Mouse (Mus musculus) cerebellum, postnatal 14 days (tissue): ENCODE results near the gene Sim2.

Source experiments
- DNase-seq, 2 experiments: peaks; one replicate each; pipeline ENCODE4 v3.0.0; 2021; ENCODE audit warnings: mixed read lengths in 2 of 2

Gene Sim2

GRCm38 (mm10) chr16:94097724-94098455 is 13.2 kb downstream of the Sim2 start:
- no peak for DNase-seq

DNA sequence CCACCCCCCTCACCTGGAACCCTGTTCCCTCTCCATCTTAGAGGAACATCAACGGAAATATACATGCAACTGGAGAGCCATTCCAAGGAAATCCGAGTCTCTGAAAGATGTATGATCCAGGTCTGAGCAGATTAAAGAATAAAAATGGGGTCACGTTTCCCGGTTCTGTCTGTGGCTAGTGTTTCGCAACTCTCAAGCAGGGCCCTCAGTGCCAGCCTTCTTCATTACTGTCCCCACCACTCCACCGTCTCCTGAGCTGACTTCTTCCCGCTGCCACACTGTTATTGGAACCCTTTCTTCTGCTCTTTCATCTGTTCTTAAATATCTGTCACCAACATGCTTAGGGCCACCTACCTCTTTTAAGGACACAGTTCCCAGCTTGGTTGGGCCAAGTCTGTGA is 28.4 kb downstream of the Sim2 start:
- DNase-seq = no peak

DNA sequence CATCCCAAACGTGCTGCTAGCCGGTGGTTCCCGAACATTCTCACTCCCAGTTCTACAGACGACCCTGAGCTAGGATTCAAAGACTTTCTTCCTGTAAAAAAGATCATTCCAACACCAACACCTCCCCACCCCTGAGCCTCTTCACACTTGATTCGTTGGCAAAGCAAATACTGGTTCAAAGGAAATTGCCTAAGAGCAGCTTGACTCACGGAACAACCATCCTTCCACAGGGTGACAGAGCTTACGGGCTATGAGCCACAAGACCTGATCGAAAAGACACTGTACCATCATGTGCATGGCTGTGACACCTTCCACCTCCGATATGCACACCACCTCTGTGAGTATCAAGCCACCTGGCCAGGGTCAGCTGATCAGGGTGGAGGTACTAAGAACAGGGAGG is 30.0 kb downstream of the Sim2 start:
- DNase-seq = no peak

GRCm38 (mm10) chr16:94117333-94117732 is 32.6 kb downstream of the Sim2 start:
- DNase-seq = no peak

DNA sequence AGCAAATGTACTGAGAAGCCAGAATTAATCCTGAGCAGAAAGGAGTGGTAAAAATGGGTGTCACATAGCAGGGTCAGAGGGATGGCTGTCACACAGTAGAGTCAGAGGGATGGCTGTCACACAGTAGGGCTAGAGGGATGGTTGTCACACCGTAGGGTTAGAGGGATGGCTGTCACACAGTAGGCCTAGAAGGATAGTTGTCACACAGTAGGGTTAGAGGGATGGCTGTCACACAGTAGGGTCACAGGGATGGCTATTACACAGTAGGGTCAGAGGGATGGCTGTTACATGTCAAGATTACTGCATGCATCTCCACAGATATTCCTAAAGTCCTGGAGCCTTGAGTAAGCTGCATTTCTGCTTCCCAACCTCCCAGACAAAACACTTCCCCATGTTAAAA is 33.7 kb downstream of the Sim2 start:
- no peak for DNase-seq

- no peak for DNase-seq
These were observed 37.6 kb downstream of the Sim2 start for GRCm38 (mm10) chr16:94122347-94122746.

- DNase-seq = peak; percentile 86 to 89
These were observed 38.5 kb downstream of the Sim2 start for GRCm38 (mm10) chr16:94123247-94123646.

DNA sequence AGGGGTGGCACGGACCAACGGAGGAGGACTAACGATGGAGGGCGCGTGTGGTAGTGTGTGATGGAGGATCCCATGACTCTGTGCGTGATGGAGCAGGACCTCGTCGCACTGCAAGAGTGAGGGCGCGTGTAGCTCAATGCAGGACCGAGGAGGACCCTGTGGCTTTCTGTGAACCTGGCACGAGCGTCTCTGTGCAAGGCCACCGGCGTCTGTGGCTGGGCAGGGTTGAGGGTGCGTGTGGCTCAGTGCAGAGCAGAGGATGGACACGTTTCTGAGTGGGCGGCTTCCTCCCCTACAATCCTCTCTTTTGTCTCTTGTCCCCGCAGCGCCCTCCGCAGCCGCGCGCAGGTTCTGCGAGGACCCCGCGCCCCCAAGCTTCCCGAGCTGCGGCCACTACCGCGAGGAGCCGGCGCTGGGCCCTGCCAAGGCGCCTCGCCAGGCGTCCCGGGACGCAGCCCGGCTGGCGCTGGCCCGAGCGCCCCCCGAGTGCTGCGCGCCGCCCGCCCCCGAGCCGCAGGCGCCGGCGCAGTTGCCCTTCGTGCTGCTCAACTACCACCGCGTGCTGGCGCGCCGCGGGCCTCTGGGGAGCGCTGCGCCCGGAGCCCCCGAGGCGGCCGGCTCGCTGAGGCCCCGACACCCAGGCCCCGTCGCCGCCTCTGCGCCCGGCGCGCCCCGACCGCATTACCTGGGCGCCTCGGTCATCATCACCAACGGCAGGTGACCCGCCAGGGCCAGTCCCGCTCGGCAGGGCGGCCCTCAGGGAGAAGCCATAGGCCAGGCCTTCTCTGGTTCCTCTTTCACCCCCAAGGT is 40.6 kb downstream of the Sim2 start:
- peak; percentile 20 to 23 for DNase-seq

- no peak for DNase-seq
These were observed 41.5 kb downstream of the Sim2 start for GRCm38 (mm10) chr16:94126200-94126599.

DNA sequence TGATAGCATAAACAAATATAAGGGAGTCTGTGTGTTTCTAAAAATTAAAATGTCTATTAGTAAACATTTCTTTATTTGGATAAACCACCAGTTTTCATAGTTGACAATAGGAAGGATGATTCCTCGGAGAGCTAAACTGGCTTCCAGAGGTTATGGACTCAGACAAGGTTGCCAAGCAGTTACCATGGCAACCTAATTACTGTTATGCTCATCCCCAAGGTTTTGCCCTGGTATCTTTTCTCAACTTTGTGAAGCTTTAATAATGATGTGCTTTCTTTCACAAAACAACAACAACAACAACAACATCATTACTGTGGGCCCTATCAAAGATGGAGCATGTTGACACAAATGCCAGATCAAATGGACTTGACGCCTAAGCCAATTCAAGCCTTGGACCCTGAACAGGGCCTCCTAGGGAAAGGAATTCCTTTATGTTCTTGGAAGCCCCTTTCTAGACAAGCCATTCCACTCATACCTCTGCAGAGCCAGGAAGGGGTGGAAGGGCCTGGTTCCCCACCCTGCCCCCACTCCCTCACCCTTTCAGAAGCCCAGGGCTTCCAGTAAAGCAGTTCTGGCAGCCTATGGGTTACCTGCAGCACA is 43.6 kb downstream of the Sim2 start:
- DNase-seq = no peak

DNA sequence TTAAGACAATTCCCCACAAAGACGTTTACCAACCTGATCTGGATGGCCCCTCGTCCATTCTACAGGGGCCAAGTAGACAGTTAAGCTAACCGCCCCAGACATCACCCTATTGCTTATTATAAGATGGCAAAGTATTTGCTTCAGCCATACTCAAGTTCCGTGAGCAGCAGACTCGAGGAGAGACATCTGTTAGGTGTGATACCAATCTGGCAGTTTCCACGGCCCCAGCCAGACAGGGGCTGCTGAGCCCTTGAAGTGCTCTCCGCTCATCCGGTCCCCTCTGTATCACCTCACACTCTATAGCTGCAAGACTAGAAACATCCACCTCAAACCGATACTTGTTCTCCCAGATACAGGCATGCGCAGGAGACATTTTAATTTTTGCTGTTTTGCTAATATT is 49.5 kb downstream of the Sim2 start:
- no peak for DNase-seq

DNA sequence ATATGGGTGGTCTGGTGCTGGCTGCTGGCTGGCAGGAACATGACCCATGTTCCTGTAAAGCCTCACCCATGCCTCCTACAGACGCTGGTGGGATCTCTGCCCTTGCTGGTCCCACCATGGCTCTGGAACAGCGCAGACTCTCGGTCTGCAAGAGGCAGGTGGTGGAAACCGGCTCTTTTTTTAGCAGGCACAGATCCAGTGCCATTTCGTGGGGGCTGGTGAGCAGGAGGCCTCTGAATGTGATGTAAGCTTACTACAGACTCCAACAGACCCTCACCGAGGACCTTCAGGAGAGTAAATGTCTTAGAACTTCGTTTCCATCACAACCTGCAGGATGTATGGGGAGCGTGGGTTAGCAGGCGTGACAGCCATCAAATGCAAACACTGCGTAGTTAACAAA is 56.0 kb downstream of the Sim2 start:
- DNase-seq = no peak

GRCm38 (mm10) chr16:94143325-94143724 is 58.6 kb downstream of the Sim2 start:
- DNase-seq = no peak

GRCm38 (mm10) chr16:94148139-94148538 is 63.4 kb downstream of the Sim2 start:
- peak; percentile 36 to 50 for DNase-seq

GRCm38 (mm10) chr16:94150125-94151103 is 65.7 kb downstream of the Sim2 start:
- DNase-seq = no peak

DNA sequence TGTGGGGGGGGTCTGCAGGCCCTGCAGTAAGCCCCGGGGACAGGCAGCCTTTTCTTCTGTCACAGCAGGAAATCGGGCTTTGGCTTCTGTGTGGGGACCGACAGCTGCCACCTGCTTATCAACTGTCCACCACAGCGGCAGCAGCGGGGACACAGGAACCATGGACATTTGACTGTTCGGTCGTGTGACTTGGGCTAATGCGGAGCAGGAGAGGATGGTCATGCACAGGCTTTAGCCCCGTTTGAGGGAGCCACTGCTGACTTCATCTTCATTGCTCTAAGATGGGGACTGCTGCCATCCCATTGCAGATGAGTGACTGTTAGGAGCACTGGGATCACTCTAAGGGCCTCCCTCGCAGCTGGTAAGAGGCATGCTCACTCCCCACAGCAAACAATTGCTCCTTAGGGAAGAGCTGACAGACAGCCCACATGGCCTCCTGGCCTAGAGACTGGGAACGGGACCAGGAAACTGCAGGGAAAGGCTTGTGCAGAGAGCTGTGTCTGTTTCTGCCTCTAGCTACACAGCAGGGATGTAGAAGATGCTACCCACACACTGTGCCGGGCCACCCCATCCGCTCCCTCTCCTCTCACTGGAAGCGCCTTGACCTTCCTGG is 70.4 kb downstream of the Sim2 start:
- DNase-seq = peak; percentile 59 to 72

DNA sequence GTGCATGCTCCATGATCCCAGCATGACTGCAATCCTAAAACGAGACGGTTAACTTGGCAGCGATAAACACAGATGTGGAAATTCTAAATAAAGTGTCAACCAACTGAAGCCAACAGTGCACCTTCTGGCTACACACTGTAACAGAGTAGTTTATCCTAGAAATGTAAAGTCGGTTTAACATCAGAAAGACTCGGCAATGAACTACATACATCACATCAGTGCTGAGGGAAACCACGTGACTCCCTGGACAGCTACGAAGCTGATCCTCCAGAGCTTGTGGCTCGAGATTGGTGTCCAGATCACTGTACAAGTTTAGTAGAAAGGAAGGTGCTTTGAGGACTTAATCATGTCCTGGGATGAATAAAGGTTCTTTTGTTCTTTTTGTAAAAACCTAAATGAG is 73.1 kb downstream of the Sim2 start:
- DNase-seq = no peak

- DNase-seq = no peak
These were observed 77.3 kb downstream of the Sim2 start for GRCm38 (mm10) chr16:94162000-94162399.

GRCm38 (mm10) chr16:94163051-94163450 is 78.3 kb downstream of the Sim2 start:
- DNase-seq = peak; percentile 52 to 60

- DNase-seq = peak in 1 of 2 experiments; percentile 31
These were observed 79.5 kb downstream of the Sim2 start for GRCm38 (mm10) chr16:94164236-94164635.

- no peak for DNase-seq
These were observed 80.2 kb downstream of the Sim2 start for GRCm38 (mm10) chr16:94164978-94165377.
